Mouse (Mus musculus) intestine, postnatal 0 days (tissue): Measurements from ENCODE around the gene Dnm3. TPM values are rescaled to one million over a fixed set of nuclear protein-coding genes. Genes with fewer than 3 reads are reported as not detected.

Source experiments
- ATAC-seq: fragments of 200-750 bp; cut with Nextera tagmentation; 2 replicates; pipeline ENCODE4 v1.8.0; 2017; ENCODE audit warnings: mild to moderate bottlenecking, moderate TSS enrichment, moderate library complexity
- H3K27ac ChIP-seq: fragments of 300-500 bp; sonication (generic); 2 replicates; pipeline ENCODE4 v1.5.1; 2014; ENCODE audit warnings: mild to moderate bottlenecking, low read depth, low read length, moderate library complexity
- H3K27me3 ChIP-seq: fragments of 300-500 bp; sonication (generic); replicated peaks from 2 replicates; pipeline ENCODE4 v1.6.1; 2014; ENCODE audit warnings: low read length, mixed read lengths; ENCODE audit not compliant: control insufficient read depth, insufficient read depth
- H3K36me3 ChIP-seq: fragments of 300-500 bp; sonication (generic); 2 replicates; pipeline ENCODE4 v1.6.1; 2014; ENCODE audit warnings: mild to moderate bottlenecking, moderate library complexity; ENCODE audit not compliant: control insufficient read depth, insufficient read depth
- H3K4me1 ChIP-seq: fragments of 300-500 bp; sonication (generic); replicated peaks from 2 replicates; pipeline ENCODE4 v1.6.1; 2014; ENCODE audit warnings: antibody characterized with exemption, low read length, mixed read lengths; ENCODE audit not compliant: control insufficient read depth, insufficient read depth
- H3K4me2 ChIP-seq: fragments of 300-500 bp; sonication (generic); replicated peaks from 2 replicates; pipeline ENCODE4 v1.6.1; 2014; ENCODE audit warnings: low read depth, mild to moderate bottlenecking, moderate library complexity
- H3K4me3 ChIP-seq: fragments of 300-500 bp; sonication (generic); 2 replicates; pipeline ENCODE4 v1.5.1; 2014; ENCODE audit warnings: low read depth, low read length
- H3K9ac ChIP-seq: fragments of 300-500 bp; sonication (generic); 2 replicates; pipeline ENCODE4 v1.6.1; 2014; ENCODE audit warnings: mild to moderate bottlenecking, low read depth, low read length
- H3K9me3 ChIP-seq: fragments of 300-500 bp; sonication (generic); 2 replicates; pipeline ENCODE4 v1.6.1; 2016; ENCODE audit warnings: mixed run types; ENCODE audit not compliant: control insufficient read depth
- CTCF ChIP-seq: sonication (generic); IDR thresholded peaks from 2 replicates; pipeline ENCODE4 v1.5.1; 2016; ENCODE audit warnings: low read depth, mild to moderate bottlenecking, control low read depth, antibody characterized with exemption, moderate library complexity
- WGBS: fragments of 180-500 bp; shearing (Covaris S2); extraction: QIAGEN DNeasy Blood & Tissue Kit; methylation state at CpG from one replicate; pipeline ENCODE4 v1.1.7; 2014; 5-methylcytosine and 5-hydroxymethylcytosine counted together
- polyA plus RNA-seq: library from polyadenylated mRNA; unstranded; fragments of >200 nt; fragmentation: Nextera tagmentation; extraction: Ambion mirVana; gene quantifications from 2 replicates; pipeline ENCODE4 v1.2.1, GENCODE M21; 2015

Dnm3 gene
- polyA plus RNA-seq, 1 experiment from 2014 or later, result 5.6 TPM

GRCm38 (mm10) chr1:162369726-162370125 lies 108.1 kb downstream of the Dnm3 start:
- H3K36me3 ChIP-seq, result no peaks in the 10 kb centered on the region
- H3K9me3 ChIP-seq, result no peaks in the 10 kb centered on the region
- no peak overlapping the region for H3K27ac ChIP-seq
- no peaks in the 10 kb centered on the region for H3K4me1 ChIP-seq
- no peak overlapping the region for H3K9ac ChIP-seq
- no peaks in the 10 kb centered on the region for H3K27me3 ChIP-seq
- 62% methylated on average over 4 of the region's 4 CpGs for WGBS
- no peak for ATAC-seq
- no peak overlapping the region for H3K4me2 ChIP-seq
- no peak for TF ChIP-seq CTCF
- no peak overlapping the region for H3K4me3 ChIP-seq

- Histone ChIP-seq H3K36me3 (no peaks in the 10 kb centered on the region), H3K4me3 (no peak overlapping the region), H3K27me3 (no peaks in the 10 kb centered on the region), H3K4me2 (no peak overlapping the region), H3K9me3 (no peaks in the 10 kb centered on the region), H3K4me1 (no peaks in the 10 kb centered on the region), H3K27ac (no peak overlapping the region), H3K9ac (no peak overlapping the region)
- TF ChIP-seq CTCF, result no peak
- no peak for ATAC-seq
- 45% methylated on average over 5 of the region's 5 CpGs for WGBS
These were observed 115.9 kb downstream of the Dnm3 start for GRCm38 (mm10) chr1:162361978-162362377.

GRCm38 (mm10) chr1:162359270-162359669 lies 118.6 kb downstream of the Dnm3 start:
- Histone ChIP-seq H3K27me3 (no peaks in the 10 kb centered on the region), H3K4me1 (no peaks in the 10 kb centered on the region), H3K4me2 (no peak overlapping the region), H3K9me3 (no peaks in the 10 kb centered on the region), H3K4me3 (no peak overlapping the region), H3K27ac (no peak overlapping the region), H3K9ac (no peak overlapping the region), H3K36me3 (no peaks in the 10 kb centered on the region)
- peak; percentile 85 for TF ChIP-seq CTCF
- ATAC-seq, result 0 out of 2 replicates have a peak, but pooled peaks have one; percentile 13
- whole genome bisulfite sequencing, result 62% methylated on average over 8 of the region's 8 CpGs

- no peak overlapping the region for H3K27ac ChIP-seq
- ATAC-seq, result no peak
- 35% methylated on average over 8 of the region's 8 CpGs for WGBS
- no peak overlapping the region for H3K4me2 ChIP-seq
- H3K4me1 ChIP-seq, result no peaks in the 10 kb centered on the region
- peak; percentile 76 for TF ChIP-seq CTCF
- no peaks in the 10 kb centered on the region for H3K27me3 ChIP-seq
- no peak overlapping the region for H3K4me3 ChIP-seq
- no peaks in the 10 kb centered on the region for H3K9me3 ChIP-seq
- H3K36me3 ChIP-seq, result no peaks in the 10 kb centered on the region
- H3K9ac ChIP-seq, result no peak overlapping the region
These were observed 119.8 kb downstream of the Dnm3 start for GRCm38 (mm10) chr1:162358036-162358435.

GRCm38 (mm10) chr1:162356481-162356880 lies 121.4 kb downstream of the Dnm3 start:
- Histone ChIP-seq H3K36me3 (no peaks in the 10 kb centered on the region), H3K9ac (no peak overlapping the region), H3K9me3 (no peaks in the 10 kb centered on the region), H3K4me2 (no peak overlapping the region), H3K27me3 (no peaks in the 10 kb centered on the region), H3K27ac (no peak overlapping the region), H3K4me3 (no peak overlapping the region), H3K4me1 (no peaks in the 10 kb centered on the region)
- 58% methylated on average over 5 of the region's 5 CpGs for WGBS
- no peak for TF ChIP-seq CTCF
- no peak for ATAC-seq

- Histone ChIP-seq H3K4me3 (no peak overlapping the region), H3K27me3 (no peaks in the 10 kb centered on the region), H3K36me3 (no peaks in the 10 kb centered on the region), H3K4me1 (no peaks in the 10 kb centered on the region), H3K27ac (no peak overlapping the region), H3K4me2 (no peak overlapping the region), H3K9me3 (no peaks in the 10 kb centered on the region), H3K9ac (no peak overlapping the region)
- no peak for ATAC-seq
- WGBS, result 84% methylated on average over 4 of the region's 4 CpGs
- no peak for TF ChIP-seq CTCF
These were observed 123.1 kb downstream of the Dnm3 start for GRCm38 (mm10) chr1:162354780-162355179.

- no peak for TF ChIP-seq CTCF
- no peak overlapping the region for H3K4me3 ChIP-seq
- no peak overlapping the region for H3K27ac ChIP-seq
- ATAC-seq, result no peak
- no peaks in the 10 kb centered on the region for H3K36me3 ChIP-seq
- H3K4me2 ChIP-seq, result no peak overlapping the region
- no peak overlapping the region for H3K9ac ChIP-seq
- H3K27me3 ChIP-seq, result no peaks in the 10 kb centered on the region
- H3K9me3 ChIP-seq, result no peaks in the 10 kb centered on the region
- H3K4me1 ChIP-seq, result no peaks in the 10 kb centered on the region
- WGBS, result 85% methylated on average over 4 of the region's 4 CpGs
These were observed 124.0 kb downstream of the Dnm3 start for GRCm38 (mm10) chr1:162353831-162354230.
